Mouse (Mus musculus) heart, postnatal 25 days (tissue): Measurements from ENCODE around the gene Tbxas1. TPM values are rescaled to one million over a fixed set of nuclear protein-coding genes. Genes with fewer than 3 reads are reported as not detected.
A peak's percentile ranks its signal among the peaks of the same experiment; 100 is the strongest.

Source experiments
- DNase-seq: peaks from one replicate; pipeline ENCODE4 v3.0.0; 2022; ENCODE audit warnings: low spot score
- intact Hi-C: fragments of 180-260 bp; cut with DNase I; formaldehyde crosslinking; loops from one replicate; pipeline ENCODE4 v1.15.1; 2025
- total RNA-seq, 2 experiments: library from RNA; stranded (reverse); gene quantifications; 2 replicates each; pipeline ENCODE4 v1.2.3; 2021

Gene Tbxas1
- total RNA-seq, 2 experiments from 2014 or later, result 1.8 to 2.0 TPM

DNA sequence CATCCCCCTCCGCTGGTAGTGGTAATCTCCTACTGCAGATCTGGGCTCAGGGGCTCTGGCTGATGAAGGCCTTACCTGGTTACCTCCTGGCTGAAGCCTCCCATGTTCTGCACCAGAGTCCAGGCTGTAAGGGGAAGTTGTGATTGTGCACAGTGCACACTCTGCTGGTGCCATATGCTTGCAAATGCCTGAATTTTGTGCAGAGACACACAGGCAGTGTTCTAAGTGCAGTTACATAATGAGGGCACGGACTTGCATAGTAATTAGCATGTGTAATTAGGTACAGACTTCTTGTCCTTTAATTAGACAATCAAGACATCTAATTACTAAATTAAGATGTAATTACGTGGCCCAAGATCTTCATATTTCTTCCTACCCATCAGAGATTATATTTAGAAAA is 70.5 kb downstream of the Tbxas1 start:
- no peak for DNase-seq
- intact Hi-C loops, result no loop called here

DNA sequence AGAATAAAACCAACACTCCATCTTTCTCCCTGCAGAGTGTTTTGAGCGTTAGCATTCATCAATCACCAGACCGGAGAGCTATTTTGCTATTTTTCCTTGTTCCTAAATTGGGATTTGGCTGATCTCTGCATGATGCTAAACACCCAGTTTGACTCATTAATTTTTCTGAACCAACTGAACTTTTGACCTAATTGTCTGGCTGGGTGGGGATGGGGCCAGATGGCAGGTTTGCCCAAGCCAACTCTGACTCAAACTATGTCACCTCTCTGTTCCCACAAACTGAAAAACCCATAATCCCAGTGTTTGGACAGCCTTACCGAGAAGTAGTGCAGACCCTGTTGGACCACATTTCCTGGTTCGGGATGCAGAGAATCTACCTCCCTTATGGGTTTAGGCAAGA is 72.1 kb downstream of the Tbxas1 start:
- intact Hi-C loops, result no loop called here
- no peak for DNase-seq

DNA sequence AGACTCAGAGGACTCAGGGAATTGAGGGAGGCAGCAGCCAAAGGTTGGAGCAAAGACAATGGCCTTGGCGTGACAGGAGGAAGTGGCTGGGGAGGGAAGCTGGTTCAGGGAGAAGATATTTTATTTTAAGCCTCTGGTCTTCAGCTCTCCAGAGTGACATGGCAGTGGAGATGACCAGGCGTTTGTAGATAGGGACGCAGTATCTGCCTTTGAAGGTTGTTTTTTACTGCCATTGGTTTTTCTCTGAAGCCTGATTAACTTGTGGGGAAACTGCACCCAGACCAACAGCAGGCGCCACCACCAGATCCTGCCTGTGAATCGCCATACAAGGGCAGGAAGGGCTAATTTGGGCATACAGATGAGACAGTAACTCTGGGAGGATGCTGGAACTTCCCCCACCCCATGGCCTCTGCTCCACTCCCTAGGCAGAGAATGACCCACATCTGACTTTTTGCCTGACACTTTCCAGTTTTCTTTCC is 74.5 kb downstream of the Tbxas1 start:
- intact Hi-C loops, result no loop called here
- no peak for DNase-seq

- no peak for DNase-seq
- intact Hi-C loops, result no loop called here
These were observed 75.1 kb downstream of the Tbxas1 start for GRCm38 (mm10) chr6:38950341-38950740.

DNA sequence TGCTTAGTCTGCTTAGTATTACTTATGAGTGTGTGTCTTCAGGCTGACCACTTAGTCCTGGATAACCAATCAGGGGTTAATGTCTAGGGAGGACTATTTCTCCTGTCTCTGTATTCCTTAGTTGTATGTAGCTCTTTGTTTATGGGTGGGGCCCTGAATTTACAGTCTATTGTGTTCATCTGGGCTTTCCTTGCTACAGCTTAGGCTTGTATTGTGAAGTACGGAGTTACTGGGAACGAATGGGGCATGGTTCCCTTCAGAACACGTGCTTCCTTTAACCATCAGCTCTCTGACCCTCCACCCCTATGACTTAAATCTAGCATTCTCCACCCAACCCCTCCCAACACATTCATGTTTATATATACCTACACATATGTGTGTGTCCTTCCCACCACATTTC is 75.6 kb downstream of the Tbxas1 start:
- intact Hi-C loops, result no loop called here
- no peak for DNase-seq

- intact Hi-C loops, result loop anchor here (5.0 kb wide), 1 partner anchor 106 kb away; no protein-coding TSS in a partner anchor
- DNase-seq, result no peak
These were observed 81.4 kb downstream of the Tbxas1 start for GRCm38 (mm10) chr6:38956641-38957040.

GRCm38 (mm10) chr6:38957246-38957645 is 82.0 kb downstream of the Tbxas1 start:
- no peak for DNase-seq
- intact Hi-C loops, result loop anchor here (5.0 kb wide), 1 partner anchor 105 kb away; no protein-coding TSS in a partner anchor

DNA sequence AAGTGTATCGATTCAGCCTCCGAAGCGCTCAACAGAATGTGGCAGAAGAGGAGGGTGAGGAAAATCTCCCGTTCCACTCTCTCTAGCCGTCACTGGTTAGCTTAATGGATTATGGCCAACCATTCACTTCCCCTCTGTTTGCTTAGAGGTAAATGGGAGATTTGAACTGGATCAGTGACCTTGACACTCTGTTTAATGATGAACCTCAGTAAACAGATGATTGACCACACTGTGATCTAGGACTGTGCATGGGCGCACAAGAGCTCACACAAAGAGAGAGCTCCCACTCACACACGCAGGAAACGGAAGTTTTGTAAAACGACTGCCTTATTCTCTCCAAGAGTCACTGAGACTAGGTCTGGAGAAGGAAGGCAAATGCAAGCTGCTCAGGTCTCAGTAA is 84.3 kb downstream of the Tbxas1 start:
- intact Hi-C loops, result loop anchor here (5.0 kb wide), 1 partner anchor 103 kb away; no protein-coding TSS in a partner anchor

DNA sequence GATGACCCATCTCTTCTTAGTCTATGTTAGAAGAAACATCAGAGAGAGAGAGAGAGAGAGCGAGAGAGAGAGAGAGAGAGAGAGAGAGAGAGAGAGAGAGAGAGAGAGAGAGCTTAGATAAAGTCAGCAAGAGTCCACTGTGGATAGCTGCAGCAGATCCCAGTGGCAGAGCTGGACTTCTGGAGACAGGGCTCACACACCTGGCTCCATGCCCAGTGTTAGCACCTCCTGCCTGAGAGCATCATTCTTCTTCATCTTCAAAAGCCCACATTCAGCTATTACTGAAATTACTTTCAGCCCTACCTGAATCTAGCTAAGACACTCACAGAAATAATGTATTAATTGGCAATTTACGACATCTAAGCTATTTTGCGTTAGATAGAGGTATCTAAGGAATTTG is 85.2 kb downstream of the Tbxas1 start:
- intact Hi-C loops, result no loop called here
- DNase-seq, result no peak

More for the DNA sequence above, 84.3 kb downstream of the Tbxas1 start:
- DNase-seq, result no peak

- DNase-seq, result peak; percentile 23
- intact Hi-C loops, result no loop called here
These were observed 85.7 kb downstream of the Tbxas1 start for GRCm38 (mm10) chr6:38960791-38961426.

DNA sequence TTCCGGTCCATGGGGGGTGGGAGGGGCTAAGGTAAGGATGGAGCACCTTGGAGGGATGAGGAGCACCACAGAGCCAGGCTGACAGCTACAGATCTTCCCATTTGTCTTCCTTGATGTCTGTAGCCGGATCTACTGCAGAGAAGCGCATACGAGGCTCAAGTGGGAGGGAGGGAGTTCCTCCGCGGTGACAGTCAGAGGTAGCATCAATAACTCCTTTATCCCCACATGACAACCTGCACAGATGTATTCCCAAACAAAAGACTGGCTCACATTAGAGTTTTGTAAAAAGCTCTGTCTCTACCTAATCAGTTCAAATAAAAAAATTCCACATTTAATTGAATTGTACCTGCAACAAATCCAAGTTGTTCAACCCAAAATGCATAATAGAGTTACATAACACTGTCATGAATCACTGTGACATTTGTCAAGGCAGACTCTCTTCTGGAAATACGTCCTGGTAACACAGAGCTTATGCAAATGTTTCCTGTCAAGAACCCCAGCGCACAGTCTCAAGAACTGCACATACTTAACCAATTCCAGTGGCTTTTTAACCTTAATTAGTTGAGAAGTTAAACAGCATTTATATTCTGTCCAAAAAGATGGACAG is 86.3 kb downstream of the Tbxas1 start:
- no peak for DNase-seq
- intact Hi-C loops, result no loop called here

DNA sequence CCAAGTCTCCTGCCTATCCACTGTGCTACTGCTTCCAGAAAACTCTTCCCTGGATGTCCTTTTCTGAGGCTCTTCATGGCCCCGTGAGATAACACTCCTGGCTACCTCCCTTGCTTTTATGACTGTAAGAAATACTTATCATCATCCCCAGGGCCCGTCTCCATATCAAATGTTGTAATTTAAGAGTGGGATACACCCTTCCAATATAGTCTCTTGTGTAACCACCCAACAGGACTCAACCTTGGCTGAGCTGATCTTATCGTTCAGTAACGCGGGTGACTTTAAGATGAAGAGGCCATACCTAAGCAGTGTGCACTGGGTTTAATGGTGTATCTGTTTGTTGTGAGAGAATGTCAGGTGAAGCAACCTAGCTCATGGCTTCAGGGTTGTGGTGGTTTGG is 91.6 kb downstream of the Tbxas1 start:
- intact Hi-C loops, result no loop called here
- no peak for DNase-seq

DNA sequence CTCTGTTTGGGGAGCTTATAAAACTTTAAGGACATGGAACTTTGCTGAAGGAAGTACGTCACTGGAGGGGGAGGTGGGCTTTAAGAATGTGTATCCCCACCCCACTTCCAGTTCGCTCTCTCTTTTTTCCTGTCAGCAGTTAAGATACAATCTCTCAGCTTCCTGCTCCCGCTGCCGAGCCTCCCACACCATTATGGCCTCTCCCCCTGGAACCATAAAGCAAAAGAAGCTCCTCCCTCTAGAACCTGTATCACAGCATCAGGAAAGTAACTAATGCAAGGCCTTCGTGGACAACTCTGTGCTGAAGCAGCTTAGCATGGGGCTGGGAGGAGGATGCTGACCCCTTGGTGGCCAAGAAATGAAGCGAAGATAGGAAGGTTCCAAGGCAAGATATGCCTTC is 92.1 kb downstream of the Tbxas1 start:
- no peak for DNase-seq

DNA sequence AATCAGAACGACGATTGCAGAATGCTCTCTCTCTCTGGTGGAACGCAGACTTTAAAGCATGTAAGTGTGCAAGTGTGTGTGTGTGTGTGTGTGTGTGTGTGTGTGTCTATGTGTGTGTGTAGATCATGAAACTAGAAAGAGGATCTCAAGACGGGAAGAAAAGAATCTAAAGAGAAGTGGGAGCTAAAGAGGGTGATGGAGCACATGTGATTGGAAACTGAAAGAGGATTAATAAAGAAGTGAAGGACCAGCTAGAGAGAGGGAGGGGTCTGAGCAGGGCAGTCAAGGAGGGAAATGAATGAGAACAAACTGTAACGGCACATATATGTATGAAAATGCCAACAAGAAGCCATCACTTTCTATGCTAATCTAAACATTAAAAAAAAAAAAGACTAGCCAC is 92.8 kb downstream of the Tbxas1 start:
- no peak for DNase-seq
- intact Hi-C loops, result no loop called here

More for the DNA sequence above, 92.1 kb downstream of the Tbxas1 start:
- intact Hi-C loops, result no loop called here

DNA sequence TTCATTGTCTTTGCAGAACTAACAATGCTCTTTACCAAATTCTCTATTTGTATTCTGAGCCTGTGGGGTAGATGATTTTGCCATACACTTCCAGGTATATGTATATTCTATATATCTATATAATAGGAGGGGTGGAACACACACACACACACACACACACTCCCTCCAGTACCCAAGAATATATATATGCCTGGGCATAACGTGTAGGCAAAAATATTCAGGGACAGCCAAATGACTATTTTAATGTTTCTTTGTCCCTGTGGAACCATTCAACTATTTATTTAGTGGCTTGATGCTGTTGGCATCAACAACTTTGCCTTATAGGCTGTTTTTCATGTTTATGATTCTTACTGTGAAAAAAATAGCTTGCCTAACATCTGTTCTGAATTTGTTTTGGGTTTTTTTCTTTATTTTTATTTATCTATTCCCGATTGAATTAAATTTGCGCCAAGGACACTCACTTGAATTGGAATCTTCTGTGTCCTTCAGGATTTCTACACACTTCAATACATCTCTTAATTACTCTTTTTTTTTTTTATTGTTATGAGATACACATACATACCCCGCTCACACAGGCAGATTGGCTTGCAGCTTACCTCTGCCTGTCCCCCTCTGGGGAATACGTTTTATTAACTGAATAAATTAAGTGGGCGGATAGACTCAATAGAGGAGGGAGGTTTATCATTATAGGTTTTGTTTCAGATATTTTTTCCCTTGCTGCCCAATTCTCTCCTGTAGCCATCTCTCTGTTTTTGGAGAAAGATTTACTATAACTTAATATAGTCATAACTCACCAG is 94.9 kb downstream of the Tbxas1 start:
- intact Hi-C loops, result no loop called here

GRCm38 (mm10) chr6:38970759-38971158 is 95.6 kb downstream of the Tbxas1 start:
- no peak for DNase-seq
- intact Hi-C loops, result no loop called here

More for the DNA sequence above, 94.9 kb downstream of the Tbxas1 start:
- DNase-seq, result no peak

- DNase-seq, result no peak
- intact Hi-C loops, result no loop called here
These were observed 97.6 kb downstream of the Tbxas1 start for GRCm38 (mm10) chr6:38972826-38973225.

GRCm38 (mm10) chr6:38973441-38974161 is 98.4 kb downstream of the Tbxas1 start:
- DNase-seq, result no peak
- intact Hi-C loops, result no loop called here

- no peak for DNase-seq
- intact Hi-C loops, result no loop called here
These were observed 98.9 kb downstream of the Tbxas1 start for GRCm38 (mm10) chr6:38974162-38974525.

DNA sequence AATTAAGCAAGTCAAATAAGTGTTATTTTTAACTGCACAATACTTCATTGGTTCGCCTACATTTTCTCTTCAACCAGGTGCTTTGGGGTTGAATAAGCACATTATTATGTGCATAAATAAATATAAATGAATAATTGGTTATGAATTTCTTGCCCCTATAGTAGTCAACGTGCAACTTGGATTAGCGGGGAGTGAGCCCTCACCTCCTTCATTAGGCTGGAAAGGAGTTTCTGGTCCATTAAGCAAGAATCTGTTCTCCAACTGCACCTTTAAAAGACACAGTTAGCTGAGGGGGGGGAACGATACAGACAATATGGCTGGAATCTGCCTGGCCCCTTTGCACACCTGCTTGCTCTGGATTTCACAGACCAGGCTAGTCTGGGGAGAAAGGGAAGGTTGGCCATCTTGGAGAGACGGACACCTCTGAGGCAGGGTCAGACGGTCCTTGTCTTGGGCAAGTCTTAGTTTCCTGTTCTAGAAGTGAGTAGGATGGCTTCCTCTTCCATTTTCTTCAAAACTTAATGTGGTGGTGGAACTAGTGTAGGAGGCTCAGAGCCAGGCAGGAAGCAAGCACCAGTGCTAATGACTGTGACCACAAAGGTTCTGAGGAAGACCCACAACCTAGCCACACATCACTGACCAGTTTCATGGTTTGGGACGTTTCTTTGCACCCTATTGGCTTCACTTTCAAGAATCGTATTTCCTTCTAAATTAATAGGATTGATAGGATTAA is 99.5 kb downstream of the Tbxas1 start:
- DNase-seq, result no peak
- intact Hi-C loops, result no loop called here
